Mouse (Mus musculus) liver, postnatal 0 days (tissue): ENCODE measurements around the gene Myt1l.

Experiments used
- CTCF ChIP-seq: sonication (generic); IDR thresholded peaks from 2 replicates; pipeline ENCODE4 v1.5.1; 2016; ENCODE audit warnings: antibody characterized with exemption, low read depth
- EP300 ChIP-seq: IDR thresholded peaks from 2 replicates; pipeline ENCODE4 v1.6.1; 2016; ENCODE audit warnings: antibody characterized with exemption, low read depth, mild to moderate bottlenecking

DNA sequence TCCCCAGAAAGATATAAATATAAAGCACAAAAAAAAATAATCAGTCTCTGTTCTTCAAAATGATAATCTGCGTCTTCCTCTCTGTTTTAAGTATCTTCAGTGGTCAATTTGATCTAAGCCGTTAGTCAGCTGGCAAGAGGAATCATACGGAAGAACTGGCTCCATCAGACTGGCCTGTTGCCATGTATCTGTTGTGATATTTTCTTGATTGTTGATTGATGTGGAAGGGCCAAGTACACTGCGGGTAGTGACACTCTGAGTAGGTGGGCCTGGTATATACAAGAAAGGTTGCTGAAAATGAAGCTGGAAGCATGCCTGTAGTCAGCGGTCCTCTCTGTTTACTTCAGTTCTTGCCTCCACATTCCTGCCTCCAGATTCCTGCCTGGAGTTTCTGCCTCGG, 213.0 kb downstream of the Myt1l start:
- TF ChIP-seq CTCF (no peak), EP300 (no peak)
